Mouse (Mus musculus): ENCODE measurements around the gene Mtmr1. TPM values are rescaled to one million over a fixed set of nuclear protein-coding genes. Genes with fewer than 3 reads are reported as not detected.

Mtmr1 gene
- polyA plus RNA-seq, 1 experiment from 2014 or later = 14.7 TPM

- no peak for ATAC-seq
- H3K27me3 ChIP-seq (replicated peaks; ENCODE audit: control insufficient read depth, insufficient read depth, low read length) = no peaks in the 10 kb centered on the region
- H3K9me3 ChIP-seq (ENCODE audit: control insufficient read depth, low read length) = no peaks in the 10 kb centered on the region
- H3K4me1 ChIP-seq (ENCODE audit: control insufficient read depth, insufficient read depth, low read depth, low read length) = no peaks in the 10 kb centered on the region
- WGBS = 81% methylated on average over 3 of the region's 3 CpGs
- no peak overlapping the region for H3K4me2 ChIP-seq (ENCODE audit: low read length)
- H3K4me3 ChIP-seq (ENCODE audit: low read length) = no peak overlapping the region
- no peaks in the 10 kb centered on the region for H3K36me3 ChIP-seq (ENCODE audit: control insufficient read depth, insufficient read depth, low read length)
- no peak overlapping the region for H3K9ac ChIP-seq (ENCODE audit: low read depth, low read length)
- no peak overlapping the region for H3K27ac ChIP-seq (ENCODE audit: low read depth, low read length)
Observed at GRCm38 (mm10) chrX:71467491-71467890, 102.9 kb downstream of the Mtmr1 start.

Other genes with a start within 250 kb of the Mtmr1 start
- 4.7 and 5.0 TPM in 2 replicates for gene Mtm1, start 154.0 kb upstream of the Mtmr1 start, polyA plus RNA-seq (2015; fragmentation: Nextera tagmentation; extraction: Ambion mirVana)
- gene Cd99l2, start 128.1 kb downstream of the Mtmr1 start, polyA plus RNA-seq (2015; fragmentation: Nextera tagmentation; extraction: Ambion mirVana) = 90.7 and 103 TPM in 2 replicates
- gene Hmgb3, start 191.2 kb downstream of the Mtmr1 start, polyA plus RNA-seq (2015; fragmentation: Nextera tagmentation; extraction: Ambion mirVana) = 433 and 437 TPM in 2 replicates

Measured in hindbrain, embryonic 16.5 days (tissue).